Mouse (Mus musculus) neural tube, embryonic 13.5 days (tissue): ENCODE data around the gene Mta3. TPM values are rescaled to one million over a fixed set of nuclear protein-coding genes. Genes with fewer than 3 reads are reported as not detected.

Source experiments
- ATAC-seq: fragments of 200-750 bp; cut with Nextera tagmentation; 2 replicates; pipeline ENCODE4 v1.8.0; 2017; ENCODE audit warnings: low read depth, mild to moderate bottlenecking, moderate TSS enrichment, moderate library complexity
- H3K27ac ChIP-seq: fragments of 300-500 bp; sonication (generic); replicated peaks from 2 replicates; pipeline ENCODE4 v1.5.1; 2015; ENCODE audit warnings: moderate library complexity, mild to moderate bottlenecking, inconsistent platforms
- H3K27me3 ChIP-seq: fragments of 300-500 bp; sonication (generic); 2 replicates; pipeline ENCODE4 v1.6.1; 2015; ENCODE audit warnings: mild to moderate bottlenecking, inconsistent platforms
- H3K36me3 ChIP-seq: fragments of 300-500 bp; sonication (generic); 2 replicates; pipeline ENCODE4 v1.6.1; 2015; ENCODE audit warnings: mild to moderate bottlenecking, inconsistent platforms
- H3K4me1 ChIP-seq: fragments of 300-500 bp; sonication (generic); replicated peaks from 2 replicates; pipeline ENCODE4 v1.6.1; 2015; ENCODE audit warnings: inconsistent platforms
- H3K4me2 ChIP-seq: fragments of 300-500 bp; sonication (generic); 2 replicates; pipeline ENCODE4 v1.6.1; 2015; ENCODE audit warnings: inconsistent platforms, mild to moderate bottlenecking, moderate library complexity
- H3K4me3 ChIP-seq: fragments of 300-500 bp; sonication (generic); 2 replicates; pipeline ENCODE4 v1.5.1; 2015; ENCODE audit warnings: mild to moderate bottlenecking, inconsistent platforms
- H3K9ac ChIP-seq: fragments of 300-500 bp; sonication (generic); 2 replicates; pipeline ENCODE4 v1.6.1; 2015; ENCODE audit warnings: moderate library complexity, mild to moderate bottlenecking, inconsistent platforms
- H3K9me3 ChIP-seq: fragments of 300-500 bp; sonication (generic); 2 replicates; pipeline ENCODE4 v1.6.1; 2016; ENCODE audit warnings: inconsistent platforms
- WGBS: fragments of 180-500 bp; shearing (Covaris S2); methylation state at CpG from one replicate; pipeline ENCODE4 v1.1.7; 2015; 5-methylcytosine and 5-hydroxymethylcytosine counted together
- polyA plus RNA-seq: library from polyadenylated mRNA; unstranded; fragments of >200 nt; fragmentation: Nextera tagmentation; extraction: Ambion mirVana; gene quantifications from 2 replicates; pipeline ENCODE4 v1.2.1, GENCODE M21; 2015

Gene Mta3
- polyA plus RNA-seq, 1 experiment from 2014 or later, result 38.6 TPM

DNA sequence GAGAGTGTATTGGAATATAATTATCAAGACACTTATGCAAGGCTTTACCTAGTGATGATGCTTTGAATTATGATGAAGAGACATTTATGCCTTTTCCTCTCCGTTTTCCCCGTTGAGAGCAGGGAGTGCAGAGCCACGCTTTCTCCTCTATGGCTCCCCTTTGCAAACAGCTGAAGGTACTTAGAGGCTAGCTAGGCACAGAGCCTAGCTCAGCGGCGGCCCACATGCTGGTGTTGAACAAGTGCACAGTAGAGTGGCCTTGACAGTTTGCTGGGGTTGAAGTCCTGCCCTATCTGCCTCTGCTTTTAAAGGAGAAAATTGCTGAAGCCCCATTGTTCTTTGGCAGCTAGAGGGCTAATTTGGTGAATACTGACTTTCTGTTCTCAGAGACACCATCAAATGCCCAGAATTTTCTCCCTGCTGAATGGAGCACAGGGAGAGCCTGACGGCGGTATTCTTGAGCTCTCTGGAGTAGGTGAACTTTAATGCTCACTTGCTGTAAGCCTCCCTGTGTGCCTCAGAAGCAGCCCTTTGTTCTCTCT is 34.2 kb downstream of the Mta3 start:
- Histone ChIP-seq H3K27ac (peak overlapping the region; percentile 67), H3K4me2 (no peak overlapping the region), H3K9me3 (peaks cover 5% of the 10 kb centered on the region; the same call in 1 of the 2 replicates), H3K4me1 (peaks cover 17% of the 10 kb centered on the region), H3K4me3 (no peak overlapping the region), H3K9ac (no peak overlapping the region), H3K27me3 (no peaks in the 10 kb centered on the region), H3K36me3 (peaks cover 26% of the 10 kb centered on the region)
- 39% methylated on average over 7 of the region's 7 CpGs for WGBS
- ATAC-seq, result no peak

DNA sequence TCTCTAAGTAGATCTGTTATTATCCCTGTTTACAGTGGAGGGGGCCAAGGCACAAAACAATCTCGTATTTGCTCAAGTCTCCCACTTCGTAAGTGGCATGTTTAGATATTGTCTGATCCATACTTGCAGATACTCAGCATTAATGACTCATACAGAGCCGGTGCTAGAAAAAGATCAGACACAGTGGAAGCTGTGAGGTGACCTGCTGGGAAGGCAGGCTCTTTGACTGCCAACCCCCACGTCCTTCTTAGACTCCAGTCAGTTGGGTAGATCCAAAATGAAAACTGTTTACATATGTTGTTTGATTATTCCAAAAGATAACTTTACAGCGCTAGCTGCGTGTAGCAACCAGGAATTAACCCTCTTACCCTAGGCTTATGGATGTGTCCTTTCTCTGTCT is 35.3 kb downstream of the Mta3 start:
- no peak overlapping the region for H3K9ac ChIP-seq
- H3K9me3 ChIP-seq, result peaks cover 7% of the 10 kb centered on the region; the same call in 1 of the 2 replicates
- H3K36me3 ChIP-seq, result peaks cover 34% of the 10 kb centered on the region
- no peaks in the 10 kb centered on the region for H3K27me3 ChIP-seq
- ATAC-seq, result no peak
- H3K27ac ChIP-seq, result no peak overlapping the region
- H3K4me2 ChIP-seq, result no peak overlapping the region
- peaks cover 17% of the 10 kb centered on the region for H3K4me1 ChIP-seq
- H3K4me3 ChIP-seq, result no peak overlapping the region
- 86% methylated on average over 6 of the region's 6 CpGs for WGBS

DNA sequence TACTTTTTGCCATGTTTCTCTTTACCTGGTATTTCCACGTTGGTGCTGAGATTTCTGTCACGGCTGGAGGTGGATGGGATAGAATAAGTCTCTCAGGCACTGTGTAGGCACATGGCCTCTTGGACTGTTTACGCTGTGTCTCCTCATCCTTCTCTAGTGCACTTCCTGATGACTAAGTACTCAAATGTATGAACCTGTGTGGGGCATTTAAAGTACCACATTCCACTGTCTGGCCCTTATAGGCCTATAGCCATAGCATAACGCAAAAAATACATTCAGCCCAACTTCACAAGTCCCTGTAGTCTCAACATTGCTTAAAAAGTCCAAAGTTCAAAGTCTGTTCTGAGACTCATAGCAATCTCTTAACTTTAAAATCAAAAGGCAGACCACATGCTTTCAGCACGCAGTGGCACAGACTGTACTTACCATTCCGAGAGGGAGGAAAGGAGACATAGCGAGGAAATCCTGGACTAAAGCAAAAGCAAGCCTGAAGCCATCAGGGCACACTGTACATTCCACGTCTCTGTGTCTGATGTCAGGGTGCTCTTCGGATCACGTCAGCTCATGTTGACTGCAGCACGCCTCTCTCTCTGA is 38.4 kb downstream of the Mta3 start:
- H3K9me3 ChIP-seq, result peaks cover 7% of the 10 kb centered on the region; the same call in 1 of the 2 replicates
- 95% methylated on average over 11 of the region's 11 CpGs for WGBS
- H3K36me3 ChIP-seq, result peaks cover 23% of the 10 kb centered on the region
- no peak for ATAC-seq
- peaks cover 17% of the 10 kb centered on the region for H3K4me1 ChIP-seq
- H3K4me3 ChIP-seq, result no peak overlapping the region
- no peaks in the 10 kb centered on the region for H3K27me3 ChIP-seq
- no peak overlapping the region for H3K27ac ChIP-seq
- H3K4me2 ChIP-seq, result no peak overlapping the region
- no peak overlapping the region for H3K9ac ChIP-seq

DNA sequence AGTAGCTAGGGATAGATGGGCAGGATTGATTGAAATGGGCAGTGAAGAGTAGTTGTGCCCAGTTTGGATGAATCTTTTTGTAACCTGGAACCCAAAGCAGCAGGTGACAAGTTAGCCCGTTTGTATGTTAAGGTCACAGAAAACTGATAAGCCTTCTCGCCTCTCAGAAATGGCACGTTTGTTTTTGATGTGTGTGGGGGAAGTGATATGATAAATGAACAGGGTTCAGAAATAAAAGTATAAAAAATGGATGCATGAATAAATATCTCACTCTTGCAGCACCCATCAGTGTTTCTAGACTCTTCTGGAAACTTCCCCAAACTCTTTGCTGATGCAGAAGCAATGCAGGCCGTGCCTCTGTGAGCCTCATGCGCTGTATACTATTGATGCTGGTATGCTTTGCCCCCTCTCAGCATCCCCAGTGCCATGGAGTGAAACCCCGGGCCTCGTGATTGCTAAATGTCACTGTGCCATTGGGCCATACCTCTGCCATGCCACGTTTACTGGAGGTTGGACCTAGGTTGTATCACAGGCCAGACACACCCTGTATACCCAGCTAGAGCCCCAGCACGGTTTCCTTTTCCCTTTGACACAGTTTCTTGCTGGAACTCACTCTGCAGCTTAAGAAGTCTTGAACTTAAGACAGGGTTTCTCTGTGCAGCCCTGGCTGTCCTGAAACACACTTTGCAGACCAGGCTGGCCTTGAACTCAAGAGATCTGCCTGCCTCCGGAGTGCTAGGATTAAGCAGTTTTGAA is 41.6 kb downstream of the Mta3 start:
- WGBS, result 90% methylated on average over 10 of the region's 10 CpGs
- H3K4me3 ChIP-seq, result no peak overlapping the region
- no peak for ATAC-seq
- H3K9me3 ChIP-seq, result peaks cover 7% of the 10 kb centered on the region; the same call in 1 of the 2 replicates
- H3K4me1 ChIP-seq, result peaks cover 3% of the 10 kb centered on the region; the same call in 1 of the 2 replicates
- H3K9ac ChIP-seq, result no peak overlapping the region
- H3K36me3 ChIP-seq, result peaks cover 19% of the 10 kb centered on the region
- H3K4me2 ChIP-seq, result no peak overlapping the region
- H3K27ac ChIP-seq, result no peak overlapping the region
- H3K27me3 ChIP-seq, result no peaks in the 10 kb centered on the region

DNA sequence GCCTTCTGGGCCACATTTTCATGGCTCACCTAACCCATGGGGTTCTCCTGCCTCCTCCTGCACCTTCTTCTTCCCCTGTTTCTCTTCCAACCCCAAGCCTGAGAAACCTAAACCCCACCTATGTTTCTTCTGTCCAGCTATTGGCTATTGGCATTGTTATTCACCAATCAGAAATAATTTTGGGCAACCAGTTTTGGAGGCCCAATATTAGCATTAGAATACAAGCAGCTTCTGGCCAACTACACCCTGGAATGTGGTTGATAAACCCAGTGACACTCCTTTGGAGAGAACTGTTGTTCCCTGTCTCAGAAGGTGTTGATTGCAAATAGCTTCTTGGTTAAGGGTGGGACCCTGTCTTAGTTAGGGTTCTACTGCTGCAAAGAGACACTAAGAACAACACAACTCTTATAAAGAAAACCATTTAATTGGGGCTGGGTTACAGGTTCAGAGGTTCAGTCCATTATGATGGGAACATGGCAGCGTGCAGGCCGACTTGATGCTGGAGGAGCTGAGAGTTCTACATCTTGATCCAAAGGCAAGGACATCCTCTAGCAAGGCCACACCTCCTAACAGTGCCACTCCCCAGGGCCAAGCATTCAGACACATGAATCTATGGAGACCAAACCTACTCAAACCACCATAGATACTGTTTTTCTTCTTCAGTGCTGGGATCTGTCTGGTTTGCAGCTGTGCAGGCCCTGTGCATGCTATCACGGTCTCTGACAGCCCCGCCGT is 44.4 kb downstream of the Mta3 start:
- no peaks in the 10 kb centered on the region for H3K9me3 ChIP-seq
- no peak for ATAC-seq
- no peak overlapping the region for H3K4me2 ChIP-seq

DNA sequence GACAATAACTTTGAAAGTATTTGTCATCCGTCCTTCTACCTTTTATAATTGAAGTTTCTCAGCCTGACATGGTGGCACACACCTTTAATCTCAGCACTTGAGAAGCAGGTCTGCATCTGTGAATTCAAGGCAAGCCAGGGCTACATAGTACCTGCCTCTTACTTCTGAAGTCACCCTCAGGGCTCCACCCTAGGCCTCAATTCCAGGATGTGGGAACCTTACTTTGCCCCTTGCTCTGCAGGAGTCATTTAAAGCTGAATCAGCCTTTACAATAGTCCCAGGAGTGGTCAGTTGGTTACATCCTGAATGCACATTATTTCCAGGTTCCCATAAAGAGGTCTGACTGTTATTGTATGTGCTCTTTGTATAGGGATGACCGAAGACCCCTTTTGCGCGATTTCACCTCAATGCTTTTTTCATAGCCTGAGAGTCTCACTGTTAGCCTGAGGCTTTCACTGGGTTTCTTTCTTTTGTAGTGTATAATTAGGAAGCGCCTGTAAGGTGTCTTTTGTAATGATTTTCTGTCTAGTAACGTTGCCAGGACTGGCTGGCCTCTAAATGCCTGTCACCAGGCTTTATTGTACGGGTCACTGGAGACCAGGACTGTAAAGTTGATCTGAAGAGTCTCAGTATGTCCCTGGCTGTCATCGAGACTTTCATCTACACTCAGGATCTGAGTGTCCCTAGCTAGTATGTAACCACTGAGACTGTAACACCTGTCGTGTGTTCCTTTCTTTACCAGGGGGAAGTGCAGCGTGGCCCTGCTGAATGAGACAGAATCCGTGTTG is 47.3 kb downstream of the Mta3 start:
- Histone ChIP-seq H3K4me2 (no peak overlapping the region), H3K36me3 (peaks cover 26% of the 10 kb centered on the region), H3K4me1 (peaks cover 15% of the 10 kb centered on the region), H3K9ac (no peak overlapping the region), H3K4me3 (no peak overlapping the region), H3K27ac (no peak overlapping the region), H3K27me3 (no peaks in the 10 kb centered on the region), H3K9me3 (no peaks in the 10 kb centered on the region)
- ATAC-seq, result no peak
- 25% methylated on average over 11 of the region's 11 CpGs for WGBS

More for the DNA sequence above, 44.4 kb downstream of the Mta3 start:
- WGBS, result 87% methylated on average over 5 of the region's 5 CpGs
- peaks cover 15% of the 10 kb centered on the region for H3K4me1 ChIP-seq
- no peak overlapping the region for H3K27ac ChIP-seq
- peaks cover 18% of the 10 kb centered on the region for H3K36me3 ChIP-seq
- no peak overlapping the region for H3K9ac ChIP-seq
- no peak overlapping the region for H3K4me3 ChIP-seq
- no peaks in the 10 kb centered on the region for H3K27me3 ChIP-seq

DNA sequence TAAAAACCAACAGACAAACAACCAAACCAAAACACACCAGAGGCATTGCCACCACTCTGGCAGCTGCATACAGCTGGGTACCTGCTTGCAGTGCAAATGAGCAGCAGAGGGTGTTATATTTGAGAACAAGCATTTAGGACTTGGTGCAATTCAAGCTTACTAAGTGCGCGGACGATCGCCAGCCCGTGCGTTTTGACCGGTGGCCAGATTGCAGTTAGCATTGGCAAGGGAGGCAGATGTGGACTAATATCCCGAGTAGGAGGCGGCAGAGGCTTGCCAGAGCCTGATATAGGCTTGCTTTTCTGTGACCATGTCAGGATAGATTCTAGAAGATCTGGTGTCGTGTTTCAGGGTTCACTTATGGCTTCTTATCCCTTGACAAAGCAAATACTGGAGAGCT is 52.1 kb downstream of the Mta3 start:
- 82% methylated on average over 10 of the region's 10 CpGs for WGBS
- Histone ChIP-seq H3K36me3 (peaks cover 42% of the 10 kb centered on the region), H3K27ac (no peak overlapping the region), H3K9ac (no peak overlapping the region), H3K4me3 (no peak overlapping the region), H3K27me3 (no peaks in the 10 kb centered on the region), H3K9me3 (no peaks in the 10 kb centered on the region), H3K4me1 (peaks cover 10% of the 10 kb centered on the region), H3K4me2 (no peak overlapping the region)
- no peak for ATAC-seq

DNA sequence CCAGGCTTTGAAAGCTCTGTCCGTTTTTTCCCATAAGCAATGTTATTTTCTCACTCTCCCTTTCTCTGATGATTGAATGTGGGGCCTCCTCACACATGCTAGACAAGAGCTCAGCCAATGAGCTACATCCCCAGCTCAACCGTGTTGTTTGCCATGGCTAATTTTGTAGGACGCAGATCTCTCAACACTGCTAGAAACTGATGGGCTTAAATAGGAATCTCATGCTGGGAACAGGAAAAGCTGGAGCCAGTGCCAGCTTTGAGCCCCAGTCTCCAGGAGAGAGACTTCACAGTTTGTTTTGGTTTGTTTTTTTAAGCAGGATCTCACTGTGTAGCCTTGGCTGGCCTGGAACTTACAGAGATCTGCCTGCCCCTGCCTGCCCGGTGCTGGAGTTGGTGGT is 53.6 kb downstream of the Mta3 start:
- no peak overlapping the region for H3K9ac ChIP-seq
- no peaks in the 10 kb centered on the region for H3K9me3 ChIP-seq
- H3K4me2 ChIP-seq, result no peak overlapping the region
- WGBS, result 52% methylated on average over 4 of the region's 4 CpGs
- no peaks in the 10 kb centered on the region for H3K4me1 ChIP-seq
- peaks cover 46% of the 10 kb centered on the region for H3K36me3 ChIP-seq
- no peak overlapping the region for H3K4me3 ChIP-seq
- H3K27me3 ChIP-seq, result no peaks in the 10 kb centered on the region
- no peak for ATAC-seq
- no peak overlapping the region for H3K27ac ChIP-seq

DNA sequence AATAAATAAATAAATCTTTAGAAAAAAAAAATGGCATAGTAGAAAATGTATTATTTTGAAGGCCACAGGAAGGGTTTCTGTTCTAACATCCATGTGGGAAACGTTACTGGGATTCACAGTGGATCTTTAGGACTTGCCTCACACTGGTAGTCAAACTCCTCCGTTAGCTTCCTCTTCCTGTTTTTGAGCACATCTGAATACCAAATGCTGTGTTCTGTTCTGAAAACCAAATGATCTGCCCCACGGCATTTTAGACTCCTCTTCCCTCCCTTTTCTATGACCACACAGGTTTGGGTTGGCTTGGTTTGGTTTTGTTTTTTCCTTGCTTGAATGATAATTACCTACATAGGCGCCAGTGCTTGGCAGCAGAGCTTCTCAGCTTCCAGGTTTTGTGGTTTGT is 58.6 kb downstream of the Mta3 start:
- H3K4me1 ChIP-seq, result no peaks in the 10 kb centered on the region
- ATAC-seq, result no peak

DNA sequence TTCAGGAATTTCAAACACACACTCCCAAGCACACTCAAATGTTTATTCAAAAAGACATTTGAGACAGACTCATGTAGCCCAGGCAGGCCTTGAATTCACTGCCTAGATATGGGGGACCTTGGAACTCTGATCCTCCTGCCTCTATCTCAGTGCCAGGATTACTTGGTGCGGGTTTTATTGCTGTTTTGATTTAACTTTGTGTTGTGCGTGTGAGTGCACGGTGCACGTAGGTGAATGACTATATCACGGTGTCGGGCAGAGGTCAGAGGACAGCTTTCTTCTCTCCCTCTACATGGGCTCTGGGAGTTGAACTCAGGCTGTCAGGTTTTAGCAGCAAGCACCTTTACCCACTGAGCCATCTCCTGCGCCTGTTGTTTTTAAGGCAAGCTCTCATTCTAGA is 61.1 kb downstream of the Mta3 start:
- Histone ChIP-seq H3K4me3 (no peak overlapping the region), H3K4me1 (no peaks in the 10 kb centered on the region), H3K36me3 (peaks cover 30% of the 10 kb centered on the region), H3K9me3 (no peaks in the 10 kb centered on the region), H3K9ac (no peak overlapping the region), H3K27me3 (no peaks in the 10 kb centered on the region), H3K27ac (no peak overlapping the region), H3K4me2 (no peak overlapping the region)
- ATAC-seq, result no peak
- 96% methylated on average over 7 of the region's 7 CpGs for WGBS

More for the DNA sequence above, 58.6 kb downstream of the Mta3 start:
- 93% methylated on average over 4 of the region's 4 CpGs for WGBS
- Histone ChIP-seq H3K36me3 (peaks cover 36% of the 10 kb centered on the region), H3K4me3 (no peak overlapping the region), H3K27me3 (no peaks in the 10 kb centered on the region), H3K9ac (no peak overlapping the region), H3K4me2 (no peak overlapping the region), H3K9me3 (no peaks in the 10 kb centered on the region), H3K27ac (no peak overlapping the region)

DNA sequence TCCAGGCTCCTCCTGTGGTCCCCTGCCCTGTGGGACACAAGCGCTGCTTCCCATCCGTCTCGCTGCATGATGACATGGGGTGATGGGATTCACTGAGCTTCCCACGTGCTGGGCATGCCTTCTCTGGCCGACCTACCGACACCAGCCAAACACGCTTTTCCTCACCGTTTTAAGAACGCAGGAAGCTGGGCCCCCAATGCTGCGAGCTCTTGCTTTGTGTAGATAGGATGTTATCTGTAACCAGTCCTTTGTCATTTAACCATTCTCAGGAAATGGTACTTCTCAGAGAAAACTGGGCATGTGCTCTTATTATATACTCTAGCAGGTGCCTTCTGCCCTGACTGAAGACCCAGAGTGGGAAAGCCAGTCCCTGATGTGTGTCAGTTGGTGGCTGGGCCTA is 62.3 kb downstream of the Mta3 start:
- Histone ChIP-seq H3K9ac (no peak overlapping the region), H3K36me3 (peaks cover 18% of the 10 kb centered on the region), H3K4me1 (peaks cover 12% of the 10 kb centered on the region), H3K4me2 (no peak overlapping the region), H3K27ac (no peak overlapping the region), H3K9me3 (no peaks in the 10 kb centered on the region), H3K27me3 (no peaks in the 10 kb centered on the region), H3K4me3 (no peak overlapping the region)
- 88% methylated on average over 10 of the region's 10 CpGs for WGBS
- no peak for ATAC-seq
